Mouse (Mus musculus) gastrocnemius, postnatal 25 days (tissue): ENCODE measurements around the gene Golt1b. TPM values are rescaled to one million over a fixed set of nuclear protein-coding genes. Genes with fewer than 3 reads are reported as not detected.

ENCODE experiments used
- DNase-seq: peaks from one replicate; pipeline ENCODE4 v3.0.0; 2022
- total RNA-seq, 2 experiments: library from RNA; stranded (reverse); gene quantifications; 1 replicate in 1 of 2; 2 replicates in 1 of 2; pipeline ENCODE4 v1.2.3; 2021

The Golt1b gene
- total RNA-seq, 2 experiments from 2014 or later = 13.0 to 16.5 TPM

- no peak for DNase-seq
These were observed 5.4 kb upstream of the Golt1b start for GRCm38 (mm10) chr6:142381615-142382014.

- no peak for DNase-seq
These were observed 2.5 kb upstream of the Golt1b start for GRCm38 (mm10) chr6:142384521-142384920.

- DNase-seq = no peak
These were observed 573 bp upstream of the Golt1b start for GRCm38 (mm10) chr6:142386285-142387010.

GRCm38 (mm10) chr6:142387755-142388271, 792 bp downstream of the Golt1b start:
- no peak for DNase-seq

GRCm38 (mm10) chr6:142389101-142389500, 2.1 kb downstream of the Golt1b start:
- no peak for DNase-seq

GRCm38 (mm10) chr6:142392312-142392711, 5.3 kb downstream of the Golt1b start:
- no peak for DNase-seq

- no peak for DNase-seq
These were observed 7.6 kb downstream of the Golt1b start for GRCm38 (mm10) chr6:142394669-142395068.

GRCm38 (mm10) chr6:142395756-142396155, 8.7 kb downstream of the Golt1b start:
- no peak for DNase-seq

- DNase-seq = no peak
These were observed 24.1 kb downstream of the Golt1b start for GRCm38 (mm10) chr6:142411140-142411539.

GRCm38 (mm10) chr6:142412906-142413491, 26.0 kb downstream of the Golt1b start, which contains the start of gene Spx:
Spx (plus strand) TSS chr6:142413441.
- DNase-seq = no peak

GRCm38 (mm10) chr6:142413845-142414244, 26.8 kb downstream of the Golt1b start:
- no peak for DNase-seq

- no peak for DNase-seq
These were observed 27.6 kb downstream of the Golt1b start for GRCm38 (mm10) chr6:142414597-142414996.

GRCm38 (mm10) chr6:142424976-142425375, 38.0 kb downstream of the Golt1b start:
- DNase-seq = no peak

- DNase-seq = no peak
These were observed 42.1 kb downstream of the Golt1b start for GRCm38 (mm10) chr6:142429072-142429471.

- DNase-seq = no peak
These were observed 64.4 kb downstream of the Golt1b start for GRCm38 (mm10) chr6:142451381-142451780.

- DNase-seq = no peak
These were observed 66.3 kb downstream of the Golt1b start for GRCm38 (mm10) chr6:142453311-142453710.

Other genes with a start within 250 kb of the Golt1b start
- gene Slco1a6, start 178.7 kb upstream of the Golt1b start, total RNA-seq = not detected
- gene Iapp, start 88.8 kb upstream of the Golt1b start, total RNA-seq = not detected
- not detected for gene Slco1a5, start 64.2 kb upstream of the Golt1b start, total RNA-seq
- gene Pyroxd1, start 41.6 kb upstream of the Golt1b start, total RNA-seq = 1 to 10 TPM; 5.9 to 8.0 TPM
- 1 to 10 TPM; 4.1 to 4.7 TPM for gene Recql, start 134 bp upstream of the Golt1b start, total RNA-seq
- 1 to 10 TPM in 1 of 2 experiments, not detected in 1; 1.0 TPM for gene Spx, start 26.2 kb downstream of the Golt1b start, total RNA-seq
- not detected for gene Gys2, start 85.9 kb downstream of the Golt1b start, total RNA-seq
- 100 to 1,000 TPM; 120 to 334 TPM for gene Ldhb, start 120.7 kb downstream of the Golt1b start, total RNA-seq
- gene Kcnj8, start 184.4 kb downstream of the Golt1b start, total RNA-seq = 1 to 10 TPM; 8.2 to 8.8 TPM